Mouse (Mus musculus) heart, adult 2 months (tissue): ENCODE data around the gene Stx19.

Experiments
- CTCF ChIP-seq: fragments of 200-600 bp; IDR thresholded peaks from 2 replicates; pipeline ENCODE4 v1.8.1; 2022; ENCODE audit warnings: antibody characterized with exemption, mild to moderate bottlenecking, moderate library complexity
- EP300 ChIP-seq: fragments of 200-500 bp; IDR thresholded peaks from 2 replicates; pipeline ENCODE4 v1.6.1; 2011; ENCODE audit warnings: low read depth, low read length, control low read depth; ENCODE audit not compliant: insufficient read depth

DNA sequence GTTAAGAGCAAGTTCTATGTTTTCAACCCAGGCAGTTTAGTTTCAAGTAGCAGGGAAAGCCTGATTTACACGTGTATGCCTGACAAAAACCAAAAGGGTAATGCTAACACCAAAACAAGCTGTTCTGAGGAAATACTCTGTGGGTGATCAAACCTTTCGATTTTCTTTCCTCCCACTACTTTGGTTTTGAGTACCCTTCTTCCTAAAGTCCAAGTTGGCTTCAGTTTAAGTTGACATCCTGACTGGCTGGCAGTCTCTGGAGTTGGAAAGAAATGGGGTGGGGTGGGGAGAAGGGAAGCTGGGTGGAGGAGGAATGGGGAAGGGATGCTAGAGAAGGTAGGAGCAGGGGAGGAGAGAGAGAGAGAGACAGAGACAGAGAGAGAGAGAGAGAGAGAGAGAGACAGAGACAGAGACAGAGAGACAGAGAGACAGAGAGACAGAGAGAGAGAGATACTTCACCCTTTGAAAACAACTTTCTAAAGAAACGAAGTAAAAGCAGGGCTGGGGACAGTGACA lies 39.2 kb downstream of the Stx19 start:
- TF ChIP-seq CTCF, result no peak
- TF ChIP-seq EP300, result no peak
